Mouse (Mus musculus): ENCODE data around the gene Prmt3. TPM values are rescaled to one million over a fixed set of nuclear protein-coding genes. Genes with fewer than 3 reads are reported as not detected.

Prmt3 gene
- polyA plus RNA-seq, 1 experiment from 2014 or later = 70.2 TPM

DNA sequence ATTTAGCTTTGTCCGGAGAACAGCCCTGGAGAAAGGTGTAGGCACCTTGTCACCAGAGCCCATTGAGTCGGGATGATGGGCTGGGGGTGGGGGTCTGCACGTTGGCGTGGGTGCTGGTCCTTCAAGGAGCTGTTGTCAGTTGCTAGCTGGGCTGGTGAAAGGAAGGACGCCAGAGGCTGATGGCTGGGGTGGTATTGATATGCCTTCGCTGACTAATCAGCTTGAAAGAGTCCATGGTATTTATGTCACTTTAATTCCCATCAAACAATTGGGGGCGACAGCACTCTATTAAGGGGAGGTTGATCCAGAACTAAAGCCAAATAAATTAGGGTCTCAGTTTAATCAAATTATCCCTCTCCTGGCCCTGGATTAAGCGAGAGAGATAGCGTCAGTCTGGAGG is 9.6 kb upstream of the Prmt3 start:
- Histone ChIP-seq H3K36me3 (replicated peaks) (no peaks in the 10 kb centered on the region), H3K4me1 (peaks cover 10% of the 10 kb centered on the region), H3K27ac (no peak overlapping the region), H3K27me3 (ENCODE audit: poor library complexity, severe bottlenecking) (peaks cover 95% of the 10 kb centered on the region), H3K4me3 (no peak overlapping the region), H3K9me3 (0 out of 2 replicates have a peak, but pooled peaks cover 6% of the 10 kb centered on the region)
- no peak for DNase-seq (ENCODE audit: extremely low spot score, low spot score)
- WGBS = 24% methylated on average over 9 of the region's 9 CpGs

DNA sequence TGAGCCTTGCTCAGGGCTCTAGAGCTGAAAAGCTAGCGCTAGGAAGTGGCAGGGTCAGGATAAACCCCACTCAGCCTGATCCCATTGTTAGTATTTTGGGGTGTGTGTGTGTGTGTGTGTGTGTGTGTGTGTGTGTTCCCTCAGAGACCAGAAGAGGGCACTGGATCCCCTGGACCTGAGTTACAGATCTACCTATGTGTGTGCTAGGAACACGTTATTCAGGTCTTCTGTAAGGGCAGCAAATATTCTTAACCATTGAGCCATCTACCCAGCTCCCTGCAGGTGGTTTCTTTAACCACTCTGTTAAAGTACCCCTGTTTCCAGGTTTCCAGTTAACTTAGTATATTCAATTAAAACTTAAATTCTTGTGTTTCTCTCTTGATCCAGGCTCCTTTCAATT is 3.8 kb upstream of the Prmt3 start:
- Histone ChIP-seq H3K9me3 (no peaks in the 10 kb centered on the region), H3K27me3 (ENCODE audit: poor library complexity, severe bottlenecking) (peaks cover 75% of the 10 kb centered on the region), H3K36me3 (replicated peaks) (no peaks in the 10 kb centered on the region), H3K27ac (no peak overlapping the region), H3K4me3 (no peak overlapping the region), H3K4me1 (peaks cover 12% of the 10 kb centered on the region)
- DNase-seq (ENCODE audit: extremely low spot score, low spot score) = no peak
- 86% methylated on average over 2 of the region's 2 CpGs for WGBS

DNA sequence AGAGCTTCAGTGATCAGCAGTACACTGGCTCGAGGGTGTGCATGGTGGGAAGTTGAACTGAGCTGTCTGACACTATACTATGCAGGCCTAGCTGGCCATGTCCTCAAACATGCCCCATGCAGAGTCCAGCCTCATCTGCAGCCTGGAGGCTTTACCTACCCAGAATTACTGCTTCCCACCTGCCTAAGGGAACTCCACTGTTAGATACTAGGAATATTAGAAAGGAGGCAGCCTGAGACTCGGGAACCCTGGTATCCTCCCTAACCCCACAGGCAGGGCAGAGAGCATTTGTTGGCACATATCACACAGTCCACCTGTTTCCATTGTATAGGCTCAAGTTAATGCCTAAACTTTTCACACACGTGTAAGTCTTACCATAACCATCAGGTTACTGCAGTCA is 561 bp upstream of the Prmt3 start:
- H3K4me3 ChIP-seq = no peak overlapping the region
- DNase-seq (ENCODE audit: extremely low spot score, low spot score) = no peak
- WGBS = 53% methylated on average over 3 of the region's 3 CpGs
- H3K27ac ChIP-seq = no peak overlapping the region
- peaks cover 46% of the 10 kb centered on the region for H3K27me3 ChIP-seq (ENCODE audit: poor library complexity, severe bottlenecking)
- H3K36me3 ChIP-seq (replicated peaks) = peaks cover 24% of the 10 kb centered on the region
- peaks cover 20% of the 10 kb centered on the region for H3K4me1 ChIP-seq
- H3K9me3 ChIP-seq = no peaks in the 10 kb centered on the region

DNA sequence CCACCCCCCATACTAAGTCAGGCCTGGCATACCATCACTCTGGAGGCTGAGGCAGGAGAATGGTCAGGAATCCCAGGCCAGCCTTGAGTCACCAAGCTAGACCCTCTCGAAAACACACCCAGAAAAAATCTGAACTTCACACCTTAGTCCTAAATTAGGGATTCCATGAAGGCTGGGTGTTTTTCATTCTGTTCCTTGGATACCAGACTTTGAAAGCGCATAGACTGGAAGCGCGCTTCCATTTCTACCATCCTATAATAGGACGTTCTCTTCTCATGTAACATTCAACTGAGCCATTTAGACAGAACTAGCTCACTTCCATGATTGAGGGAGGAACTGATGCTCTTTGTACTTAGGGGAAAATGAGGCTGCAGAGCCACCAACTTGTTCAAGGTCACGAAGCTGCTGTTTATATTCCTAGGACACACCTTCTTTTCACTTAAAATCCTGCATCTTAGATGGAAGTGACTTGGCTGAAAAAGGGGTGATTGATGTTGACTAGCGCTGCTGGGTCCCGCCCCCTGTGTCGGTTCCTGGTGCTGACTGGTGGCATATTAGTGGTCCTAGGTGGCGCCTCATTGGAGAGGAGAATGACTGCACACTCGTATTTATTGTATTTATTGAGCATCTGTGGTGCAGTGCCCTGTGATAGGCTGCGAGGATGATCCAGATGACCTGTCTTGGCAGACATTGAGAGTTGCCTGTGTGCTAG is 914 bp downstream of the Prmt3 start:
- Histone ChIP-seq H3K27me3 (ENCODE audit: poor library complexity, severe bottlenecking) (peaks cover 33% of the 10 kb centered on the region), H3K4me3 (peak overlapping the region; percentile 78), H3K4me1 (peaks cover 20% of the 10 kb centered on the region), H3K36me3 (replicated peaks) (peaks cover 37% of the 10 kb centered on the region), H3K9me3 (no peaks in the 10 kb centered on the region), H3K27ac (peak overlapping the region; percentile 96)
- DNase-seq (ENCODE audit: extremely low spot score, low spot score) = no peak
- WGBS = 81% methylated on average over 12 of the region's 12 CpGs

DNA sequence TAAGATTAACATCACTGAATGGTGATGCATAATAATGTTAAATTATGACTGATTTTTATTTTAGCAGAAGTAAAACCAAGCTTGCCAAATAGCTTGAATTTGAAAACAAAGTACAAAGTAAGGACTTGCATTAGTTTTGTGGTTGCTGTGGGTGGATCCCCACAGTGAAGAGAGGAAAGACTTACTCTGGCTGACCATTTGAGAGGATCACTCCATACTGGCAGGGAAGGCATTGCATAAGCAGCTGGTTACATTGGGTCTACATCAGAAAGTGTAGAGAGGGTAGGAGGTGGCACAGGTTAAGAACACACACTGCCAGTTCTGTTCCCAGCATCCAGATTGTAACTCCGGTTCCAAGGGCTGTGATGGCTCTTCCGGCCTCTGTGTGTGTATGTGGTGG is 4.9 kb downstream of the Prmt3 start:
- peaks cover 73% of the 10 kb centered on the region for H3K36me3 ChIP-seq (replicated peaks)
- no peak overlapping the region for H3K27ac ChIP-seq
- H3K9me3 ChIP-seq = no peaks in the 10 kb centered on the region
- no peak overlapping the region for H3K4me3 ChIP-seq
- no peak for DNase-seq (ENCODE audit: extremely low spot score, low spot score)
- H3K4me1 ChIP-seq = peaks cover 20% of the 10 kb centered on the region
- 95% methylated on average over 2 of the region's 2 CpGs for WGBS
- H3K27me3 ChIP-seq (ENCODE audit: poor library complexity, severe bottlenecking) = no peaks in the 10 kb centered on the region

DNA sequence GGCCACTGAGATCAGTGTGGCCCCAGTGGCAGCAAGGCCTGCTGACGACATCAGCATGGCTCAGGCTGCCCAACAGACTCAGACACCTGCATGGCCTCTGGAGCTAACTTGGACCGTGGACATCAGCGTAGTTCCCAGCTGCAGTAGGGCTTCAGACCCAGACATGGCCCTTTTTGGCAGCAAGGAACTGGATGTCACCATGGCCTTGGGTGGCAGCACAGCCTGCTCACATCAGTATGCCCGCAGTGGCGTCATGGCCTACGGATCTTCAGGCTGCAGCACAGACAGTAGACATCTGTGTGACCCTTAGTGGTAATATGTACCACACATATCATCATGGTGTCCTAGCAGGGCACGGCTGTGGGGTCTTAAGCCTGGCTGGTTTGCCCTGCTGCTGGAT is 7.0 kb downstream of the Prmt3 start:
- peaks cover 87% of the 10 kb centered on the region for H3K36me3 ChIP-seq (replicated peaks)
- H3K9me3 ChIP-seq = no peaks in the 10 kb centered on the region
- H3K4me3 ChIP-seq = no peak overlapping the region
- H3K27me3 ChIP-seq (ENCODE audit: poor library complexity, severe bottlenecking) = no peaks in the 10 kb centered on the region
- no peak for DNase-seq (ENCODE audit: extremely low spot score, low spot score)
- peaks cover under 1% of the 10 kb centered on the region; the same call in 1 of the 2 replicates for H3K4me1 ChIP-seq
- no peak overlapping the region for H3K27ac ChIP-seq
- 96% methylated on average over 7 of the region's 7 CpGs for WGBS

DNA sequence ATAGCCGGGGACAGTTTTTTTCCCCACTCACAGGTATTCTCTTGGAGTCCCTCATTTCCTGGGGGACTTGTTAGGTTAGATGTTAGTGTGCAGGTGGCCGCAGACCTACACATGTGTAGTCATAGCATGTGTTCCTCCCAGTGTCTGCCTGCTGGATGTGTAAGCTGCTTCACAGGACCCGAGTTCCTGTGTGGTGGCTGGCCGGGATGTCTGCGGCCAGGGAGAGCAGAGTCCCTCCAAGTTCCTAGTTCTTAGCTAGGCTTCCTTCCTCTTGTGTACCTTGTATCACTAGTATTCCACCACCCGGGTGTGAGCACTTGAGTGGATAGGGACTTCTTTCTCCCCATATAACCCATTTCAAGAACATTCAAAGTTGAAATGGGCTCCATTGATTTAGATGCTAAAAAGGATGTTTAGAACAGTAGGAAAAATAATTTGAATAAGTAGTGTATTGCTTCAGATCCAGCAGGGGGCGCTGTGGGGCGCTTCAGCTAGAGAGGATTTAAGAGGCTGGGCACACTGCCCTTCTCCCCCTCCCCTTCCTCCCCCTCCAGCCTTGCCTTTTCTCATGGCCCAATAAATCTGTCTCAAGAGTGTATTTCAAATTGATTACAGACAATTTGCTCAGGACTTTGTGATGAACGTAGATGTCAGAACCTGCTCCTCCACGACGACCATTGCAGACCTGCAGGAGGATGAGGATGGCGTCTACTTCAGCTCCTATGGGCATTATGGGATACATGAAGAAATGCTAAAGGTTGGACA is 8.7 kb downstream of the Prmt3 start:
- Histone ChIP-seq H3K36me3 (replicated peaks) (peaks cover 91% of the 10 kb centered on the region), H3K9me3 (no peaks in the 10 kb centered on the region), H3K27me3 (ENCODE audit: poor library complexity, severe bottlenecking) (no peaks in the 10 kb centered on the region), H3K4me3 (no peak overlapping the region), H3K4me1 (no peaks in the 10 kb centered on the region), H3K27ac (no peak overlapping the region)
- peak; percentile 47 for DNase-seq (ENCODE audit: extremely low spot score, low spot score)
- 68% methylated on average over 12 of the region's 12 CpGs for WGBS

DNA sequence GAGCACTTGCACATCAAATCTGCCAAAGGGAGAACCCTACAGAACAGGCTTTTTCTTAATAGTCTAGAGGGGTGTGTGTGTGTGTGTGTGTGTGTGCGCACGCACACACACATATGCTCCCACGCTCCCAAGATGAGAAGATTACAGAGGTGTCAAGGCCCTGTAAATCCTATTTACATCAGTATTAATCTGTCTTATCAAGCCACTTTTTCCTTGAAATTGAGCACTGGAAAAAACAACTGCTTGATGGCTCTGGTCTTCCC is 9.2 kb downstream of the Prmt3 start:
- H3K36me3 ChIP-seq (replicated peaks) = peaks cover 90% of the 10 kb centered on the region
- 96% methylated on average over 3 of the region's 3 CpGs for WGBS
- no peak for DNase-seq (ENCODE audit: extremely low spot score, low spot score)
- no peaks in the 10 kb centered on the region for H3K27me3 ChIP-seq (ENCODE audit: poor library complexity, severe bottlenecking)
- no peaks in the 10 kb centered on the region for H3K9me3 ChIP-seq
- H3K4me1 ChIP-seq = no peaks in the 10 kb centered on the region
- no peak overlapping the region for H3K27ac ChIP-seq
- no peak overlapping the region for H3K4me3 ChIP-seq

DNA sequence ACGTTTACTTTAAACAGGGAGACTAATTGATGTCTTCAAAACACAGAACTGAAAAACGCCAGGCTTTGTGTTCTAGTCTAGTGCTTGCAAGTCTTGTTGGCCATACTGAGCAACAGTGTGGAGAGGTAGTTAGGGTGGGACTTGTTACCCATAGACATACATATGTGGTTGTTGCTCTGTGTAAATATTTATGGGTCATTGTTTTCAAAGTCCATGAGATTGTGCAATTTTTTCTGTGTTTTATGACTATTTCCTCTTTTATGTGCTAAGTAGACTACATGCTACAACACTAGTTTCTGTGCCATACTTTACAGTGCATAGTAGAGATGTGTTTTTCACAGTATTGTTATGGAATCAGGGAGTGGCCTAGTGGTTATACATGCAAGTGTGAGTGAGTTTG is 16.2 kb downstream of the Prmt3 start:
- peaks cover 90% of the 10 kb centered on the region for H3K36me3 ChIP-seq (replicated peaks)
- no peak overlapping the region for H3K4me3 ChIP-seq
- 86% methylated on average over 2 of the region's 2 CpGs for WGBS
- no peak overlapping the region for H3K27ac ChIP-seq
- H3K27me3 ChIP-seq (ENCODE audit: poor library complexity, severe bottlenecking) = no peaks in the 10 kb centered on the region
- H3K9me3 ChIP-seq = no peaks in the 10 kb centered on the region
- H3K4me1 ChIP-seq = no peaks in the 10 kb centered on the region
- DNase-seq (ENCODE audit: extremely low spot score, low spot score) = no peak

DNA sequence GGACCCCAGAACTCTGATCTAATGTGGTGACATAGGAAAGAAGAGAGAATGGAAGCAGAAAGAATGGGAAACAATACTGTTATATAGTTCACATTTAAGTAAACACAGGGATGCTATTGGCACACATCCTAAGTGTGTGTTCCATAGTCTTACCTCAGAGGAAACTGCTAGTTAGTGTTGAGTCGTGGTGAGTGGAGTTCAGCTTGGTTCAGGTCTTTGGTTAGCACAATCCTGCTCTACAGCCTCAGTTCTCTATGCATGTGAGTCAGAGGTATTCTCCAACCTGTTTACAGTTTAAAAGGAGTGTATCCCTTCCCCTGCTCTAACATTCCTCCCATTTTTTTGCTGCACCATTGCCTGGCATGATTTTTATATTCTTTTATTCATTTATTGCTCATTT is 19.0 kb downstream of the Prmt3 start:
- Histone ChIP-seq H3K4me3 (no peak overlapping the region), H3K4me1 (no peaks in the 10 kb centered on the region), H3K36me3 (replicated peaks) (peaks cover 86% of the 10 kb centered on the region), H3K27me3 (ENCODE audit: poor library complexity, severe bottlenecking) (no peaks in the 10 kb centered on the region), H3K9me3 (no peaks in the 10 kb centered on the region), H3K27ac (no peak overlapping the region)
- DNase-seq (ENCODE audit: extremely low spot score, low spot score) = no peak
- WGBS = 80% methylated on average over 1 of the region's 1 CpGs

DNA sequence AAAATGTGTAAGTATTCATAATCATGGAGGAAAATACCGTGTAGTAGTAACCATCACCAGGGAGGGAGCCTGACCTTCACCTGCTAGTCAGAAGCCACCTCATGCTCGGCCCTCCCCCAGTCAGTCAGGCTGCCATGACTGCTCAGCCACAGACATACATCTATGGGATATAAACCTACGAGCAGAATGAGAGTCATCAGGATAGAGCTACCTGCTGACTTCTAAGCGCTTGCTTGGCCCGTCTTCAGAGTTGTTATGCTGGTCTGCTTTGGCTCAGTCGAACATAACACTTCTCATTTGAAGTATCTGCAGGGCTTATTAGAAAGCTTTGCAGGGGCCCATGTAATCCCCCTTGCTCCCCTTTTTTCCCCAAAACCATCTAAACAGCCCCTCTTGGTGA is 25.4 kb downstream of the Prmt3 start:
- no peak for DNase-seq (ENCODE audit: extremely low spot score, low spot score)
- no peaks in the 10 kb centered on the region for H3K9me3 ChIP-seq
- H3K36me3 ChIP-seq (replicated peaks) = peaks cover 82% of the 10 kb centered on the region
- H3K27me3 ChIP-seq (ENCODE audit: poor library complexity, severe bottlenecking) = peaks cover 7% of the 10 kb centered on the region
- WGBS = 89% methylated on average over 6 of the region's 6 CpGs
- H3K4me3 ChIP-seq = no peak overlapping the region
- no peak overlapping the region for H3K27ac ChIP-seq
- no peaks in the 10 kb centered on the region for H3K4me1 ChIP-seq

DNA sequence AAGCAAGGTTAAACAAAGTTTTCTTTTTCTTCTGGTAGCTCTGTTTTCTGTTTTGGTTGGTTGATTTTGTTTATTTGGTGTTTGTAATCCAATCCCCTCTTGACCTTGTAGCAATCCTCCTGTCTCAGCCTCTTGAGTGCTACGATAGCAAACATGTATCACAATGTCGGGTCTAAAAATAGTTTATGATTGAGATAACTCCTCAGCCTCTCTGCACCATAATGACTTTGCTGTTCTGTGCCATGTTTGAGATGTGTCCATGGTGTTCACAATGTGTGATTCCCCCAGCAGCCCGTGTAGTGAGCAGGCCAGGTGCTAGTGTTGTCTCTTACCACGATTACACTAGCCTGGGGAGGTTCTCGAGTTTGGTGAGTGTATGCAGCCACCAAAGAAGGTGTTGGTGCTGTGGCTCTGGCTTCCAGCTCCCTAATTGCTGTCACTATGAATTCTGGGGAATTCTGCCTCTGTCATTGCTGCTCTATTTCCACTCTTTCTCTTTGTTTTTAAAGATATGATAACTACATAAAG is 26.6 kb downstream of the Prmt3 start:
- no peaks in the 10 kb centered on the region for H3K9me3 ChIP-seq
- peaks cover 10% of the 10 kb centered on the region for H3K27me3 ChIP-seq (ENCODE audit: poor library complexity, severe bottlenecking)
- peaks cover 6% of the 10 kb centered on the region for H3K4me1 ChIP-seq
- 87% methylated on average over 5 of the region's 5 CpGs for WGBS
- H3K27ac ChIP-seq = no peak overlapping the region
- H3K36me3 ChIP-seq (replicated peaks) = peaks cover 80% of the 10 kb centered on the region
- DNase-seq (ENCODE audit: extremely low spot score, low spot score) = no peak
- H3K4me3 ChIP-seq = no peak overlapping the region

DNA sequence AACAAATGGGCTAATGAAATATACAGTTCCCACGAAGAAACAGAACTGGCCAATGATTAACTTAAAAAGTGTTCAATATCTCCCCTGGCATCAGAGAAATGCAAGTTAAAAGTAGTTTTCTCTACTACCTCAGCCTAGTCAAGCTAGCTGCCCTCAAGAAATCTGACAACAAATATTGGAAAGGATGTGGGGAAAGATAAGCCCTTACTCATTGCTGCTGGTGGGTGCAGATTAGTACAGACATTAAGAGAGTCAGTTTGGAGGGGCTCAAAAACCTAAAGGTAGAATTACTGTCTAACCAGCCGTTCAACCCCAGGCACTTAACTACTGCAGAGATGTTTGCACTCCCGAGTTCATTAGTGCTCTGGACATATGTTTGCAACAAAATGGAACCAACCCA is 27.5 kb downstream of the Prmt3 start:
- H3K27ac ChIP-seq = no peak overlapping the region
- H3K4me1 ChIP-seq = peaks cover 10% of the 10 kb centered on the region
- WGBS = 88% methylated on average over 3 of the region's 3 CpGs
- peaks cover 10% of the 10 kb centered on the region for H3K27me3 ChIP-seq (ENCODE audit: poor library complexity, severe bottlenecking)
- no peaks in the 10 kb centered on the region for H3K9me3 ChIP-seq
- no peak overlapping the region for H3K4me3 ChIP-seq
- peaks cover 74% of the 10 kb centered on the region for H3K36me3 ChIP-seq (replicated peaks)
- no peak for DNase-seq (ENCODE audit: extremely low spot score, low spot score)

Data from forebrain, embryonic 10.5 days (tissue).